ENCODE assay signal across 8 mouse cellular contexts in genomic region chr16:20611357-20612227, GRCm38 (mm10). TPM values are rescaled to one million over a fixed set of nuclear protein-coding genes. Genes with fewer than 3 reads are reported as not detected.
DNase-seq lines count a peak whose midpoint lies in the region; TF ChIP-seq lines count a peak whose summit lies in the region.

Eef1akmt4 (plus strand) TSS chr16:20611593.
Gm49333 (plus strand) TSS chr16:20611610.
Alg3 (minus strand) TSS chr16:20611735.

- H3K4me1 ChIP-seq in cortical plate, adult 2 months (ENCODE audit: control insufficient read depth, insufficient read depth, low read length): no peaks in the 10 kb centered on the region

- DNase-seq in adrenal gland, adult (ENCODE audit: inconsistent age in 2 of 2, low spot score in 1 of 2): peak; percentile 92 to 97
- DNase-seq in gastrocnemius, postnatal 10 days: peak; percentile 78
- DNase-seq in hindlimb bud, embryonic 11.5 days (ENCODE audit: extremely low spot score, low read depth, low spot score): peak; percentile 89
- peak; percentile 74 to 83 for DNase-seq in left cerebral cortex, postnatal 25 days (ENCODE audit: low spot score in 2 of 2)
- DNase-seq in mesoderm, embryonic 11.5 days (ENCODE audit: low read depth, low spot score): peak; percentile 94
- DNase-seq in right cerebral cortex, postnatal 25 days: peak; percentile 79
- peak; percentile 91 for DNase-seq in yolk sac, embryonic 10.5 days (ENCODE audit: low spot score)

- intact Hi-C loops in left cerebral cortex, postnatal 25 days (cut with DNase I): loop anchor here (2.0 to 5.0 kb wide), 2 partner anchors 39 to 114 kb away; partner anchors contain the start of genes Eif2b5 and Psmd2

- peak within 1 kb of the TSS; percentile 68 for H3K4me3 ChIP-seq in cortical plate, adult 2 months (ENCODE audit: insufficient read depth, low read length)

- H3K27ac ChIP-seq in cortical plate, adult 2 months (ENCODE audit: insufficient read depth, low read length): no peak within 1 kb of the TSS

- 0 out of 2 replicates have a peak, but pooled peaks have one; percentile 8 for TF ChIP-seq POLR2A in cortical plate, adult 2 months (IDR thresholded peaks at IDR 0.05; ENCODE audit: extremely low read depth, insufficient read depth, low read length)

- TF ChIP-seq CTCF in cortical plate, adult 2 months (IDR thresholded peaks at IDR 0.05; ENCODE audit: extremely low read depth, insufficient read depth, low read length): no peak

RNA-seq across cellular contexts. Expression of gene Eef1akmt4, which starts in this region (rescaled TPM):
- polyA plus RNA-seq in cortical plate, adult 2 months (2012; rRNA removed): 2.5 and 3.1 TPM in 2 replicates
- total RNA-seq in gastrocnemius, postnatal 10 days (2021): 1 to 10 TPM; 4.8 to 5.7 TPM
- 1 to 10 TPM; 1.8 to 2.7 TPM for total RNA-seq in left cerebral cortex, postnatal 25 days (2021)

RNA-seq across cellular contexts. Expression of gene Gm49333, which starts in this region (rescaled TPM):
- polyA plus RNA-seq in cortical plate, adult 2 months (2012; rRNA removed): not detected in 2 replicates
- total RNA-seq in gastrocnemius, postnatal 10 days (2021): under 1 TPM; 0.09 to 0.42 TPM
- not detected for total RNA-seq in left cerebral cortex, postnatal 25 days (2021)

RNA-seq across cellular contexts. Expression of gene Alg3, which starts in this region (rescaled TPM):
- polyA plus RNA-seq in cortical plate, adult 2 months (2012; rRNA removed): 16.4 and 18.3 TPM in 2 replicates
- 10 to 100 TPM; 10.6 to 11.5 TPM for total RNA-seq in gastrocnemius, postnatal 10 days (2021)
- total RNA-seq in left cerebral cortex, postnatal 25 days (2021): 10 to 100 TPM; 12.9 to 14.4 TPM
